Mouse (Mus musculus) heart, adult 2 months (tissue): ENCODE data around the gene Snap47. TPM values are rescaled to one million over a fixed set of nuclear protein-coding genes. Genes with fewer than 3 reads are reported as not detected.
A peak's percentile ranks its signal among the peaks of the same experiment; 100 is the strongest.

Source experiments
- DNase-seq, 2 experiments: peaks; one replicate each; pipeline ENCODE4 v3.0.0; 2021
- H3K27ac ChIP-seq: fragments of 200-600 bp; 2 replicates; pipeline ENCODE4 v1.8.1; 2022
- H3K27me3 ChIP-seq: fragments of 200-500 bp; 2 replicates; pipeline ENCODE4 v1.6.1; 2012; ENCODE audit warnings: mild to moderate bottlenecking, low read length, inconsistent platforms, mixed read lengths; ENCODE audit not compliant: control insufficient read depth, insufficient read depth
- H3K36me3 ChIP-seq: fragments of 200-500 bp; 2 replicates; pipeline ENCODE4 v1.6.1; 2012; ENCODE audit warnings: low read length, inconsistent platforms; ENCODE audit not compliant: control insufficient read depth, insufficient read depth
- H3K4me1 ChIP-seq: fragments of 200-500 bp; 2 replicates; pipeline ENCODE4 v1.6.1; 2011; ENCODE audit warnings: low read length; ENCODE audit not compliant: control insufficient read depth, insufficient read depth
- H3K4me3 ChIP-seq: fragments of 200-600 bp; 2 replicates; pipeline ENCODE4 v1.8.1; 2022
- H3K79me2 ChIP-seq: fragments of 200-500 bp; replicated peaks from 2 replicates; pipeline ENCODE4 v1.6.1; 2012; ENCODE audit warnings: mild to moderate bottlenecking, inconsistent platforms, low read length, moderate library complexity, mixed read lengths; ENCODE audit not compliant: control insufficient read depth, insufficient read depth
- H3K9ac ChIP-seq: fragments of 200-500 bp; 2 replicates; pipeline ENCODE4 v1.6.1; 2012; ENCODE audit warnings: low read depth, mild to moderate bottlenecking, control low read depth, inconsistent platforms, low read length, mixed read lengths
- CTCF ChIP-seq: fragments of 200-600 bp; IDR thresholded peaks from 2 replicates; pipeline ENCODE4 v1.8.1; 2022; ENCODE audit warnings: antibody characterized with exemption, mild to moderate bottlenecking, moderate library complexity
- EP300 ChIP-seq: fragments of 200-500 bp; IDR thresholded peaks from 2 replicates; pipeline ENCODE4 v1.6.1; 2011; ENCODE audit warnings: low read depth, low read length, control low read depth; ENCODE audit not compliant: insufficient read depth
- POLR2A ChIP-seq: fragments of 200-500 bp; IDR thresholded peaks from 2 replicates; pipeline ENCODE4 v1.6.1; 2011; ENCODE audit warnings: mild to moderate bottlenecking, low read depth, low read length, control low read depth; ENCODE audit not compliant: insufficient read depth
- WGBS: fragments of 180-500 bp; shearing (Covaris S2); methylation state at CpG from one replicate; pipeline ENCODE4 v1.1.7; 2018; 5-methylcytosine and 5-hydroxymethylcytosine counted together
- intact Hi-C: fragments of 180-260 bp; cut with DNase I; formaldehyde crosslinking; loops from one replicate; pipeline ENCODE4 v1.15.1; 2025
- long read RNA-seq: library from polyadenylated mRNA; stranded (forward); transcript quantifications from one replicate; pipeline ENCODE4 v2.0.0, GENCODE M21; 2021
- polyA plus RNA-seq: library from polyadenylated mRNA; depleted of rRNA; stranded (reverse); fragments of >200 nt; gene quantifications from 2 replicates; pipeline ENCODE4 v1.2.3, GENCODE M21; 2012; rRNA removed
- total RNA-seq, 2 experiments: library from RNA; stranded (reverse); gene quantifications; 2 replicates each; pipeline ENCODE4 v1.2.3; 2021

The Snap47 gene
- total RNA-seq, result 10 to 100 TPM; 37.7 to 42.2 TPM
- 49.4 and 85.7 TPM in 2 replicates for polyA plus RNA-seq
- long read RNA-seq, transcript Snap47-201 (5 exons, 1,896 nt), result major isoform, 65 of 70 reads
- long read RNA-seq, partial matches to known transcripts, result 1 of 70 reads
- long read RNA-seq, other reads (novel, unspliced or antisense), result 4 of 70 reads

DNA sequence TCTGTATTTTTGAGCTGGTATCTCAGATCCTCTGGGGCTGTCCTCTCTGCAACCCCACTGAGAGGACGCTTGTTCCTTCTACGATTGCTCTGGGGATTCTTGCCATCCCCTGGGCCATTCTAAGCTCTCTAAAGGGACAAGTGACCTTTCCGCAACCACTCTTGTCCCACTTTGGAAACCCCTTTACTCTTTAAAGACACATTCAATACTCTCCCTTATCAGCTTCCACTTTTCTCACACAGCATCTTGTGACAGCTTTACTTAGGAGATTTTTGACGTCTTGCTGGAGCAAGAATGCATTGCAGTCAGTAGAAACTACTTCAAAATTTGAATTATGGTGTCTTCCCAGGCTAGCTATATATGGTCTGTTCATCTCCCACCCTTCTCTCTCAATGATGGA lies at the start of gene Snap47:
Gene Snap47 (minus strand): TSS at position 101 of the 400 bp plus-strand sequence.
- intact Hi-C loops, result no loop called here
- no peak for DNase-seq
- Histone ChIP-seq H3K36me3 (no peaks in the 10 kb centered on the region; the same call in 1 of the 2 replicates), H3K27me3 (no peaks in the 10 kb centered on the region), H3K27ac (peak within 1 kb of the TSS; percentile 91), H3K9ac (peak within 1 kb of the TSS; percentile 98), H3K4me1 (peaks cover 4% of the 10 kb centered on the region), H3K79me2 (no peaks in the 10 kb centered on the region), H3K4me3 (peak within 1 kb of the TSS; percentile 86)
- no peak for TF ChIP-seq CTCF
- 74% methylated on average over 4 of the region's 4 CpGs for WGBS

DNA sequence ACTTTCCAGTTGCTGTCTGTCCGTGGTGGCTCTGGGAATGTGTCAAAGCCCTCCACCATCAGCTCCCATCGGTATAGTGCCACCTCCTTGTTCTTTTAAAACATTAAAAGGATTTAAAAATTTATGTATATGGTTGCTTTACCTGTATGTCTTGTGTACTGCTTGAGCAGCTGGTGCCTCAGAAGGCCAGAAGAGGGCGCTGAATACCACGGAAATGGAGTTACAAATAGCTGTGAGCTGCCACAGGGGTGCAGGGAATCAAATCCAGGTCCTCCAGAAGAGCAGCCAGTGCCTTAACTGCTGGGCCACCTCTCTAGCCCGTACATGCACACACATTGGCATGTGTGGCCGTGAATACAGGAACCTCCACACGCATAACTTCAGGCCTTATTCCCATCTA lies 46.8 kb upstream of the Snap47 start:
- Histone ChIP-seq H3K79me2 (no peaks in the 10 kb centered on the region), H3K4me1 (no peaks in the 10 kb centered on the region), H3K36me3 (no peaks in the 10 kb centered on the region; the same call in 1 of the 2 replicates), H3K27me3 (no peaks in the 10 kb centered on the region), H3K9ac (no peak overlapping the region), H3K4me3 (no peak overlapping the region), H3K27ac (no peak overlapping the region)
- DNase-seq, result no peak
- WGBS, result 91% methylated on average over 7 of the region's 7 CpGs
- intact Hi-C loops, result no loop called here
- TF ChIP-seq EP300, result no peak
- peak; percentile 28 for TF ChIP-seq CTCF
- TF ChIP-seq POLR2A, result no peak

DNA sequence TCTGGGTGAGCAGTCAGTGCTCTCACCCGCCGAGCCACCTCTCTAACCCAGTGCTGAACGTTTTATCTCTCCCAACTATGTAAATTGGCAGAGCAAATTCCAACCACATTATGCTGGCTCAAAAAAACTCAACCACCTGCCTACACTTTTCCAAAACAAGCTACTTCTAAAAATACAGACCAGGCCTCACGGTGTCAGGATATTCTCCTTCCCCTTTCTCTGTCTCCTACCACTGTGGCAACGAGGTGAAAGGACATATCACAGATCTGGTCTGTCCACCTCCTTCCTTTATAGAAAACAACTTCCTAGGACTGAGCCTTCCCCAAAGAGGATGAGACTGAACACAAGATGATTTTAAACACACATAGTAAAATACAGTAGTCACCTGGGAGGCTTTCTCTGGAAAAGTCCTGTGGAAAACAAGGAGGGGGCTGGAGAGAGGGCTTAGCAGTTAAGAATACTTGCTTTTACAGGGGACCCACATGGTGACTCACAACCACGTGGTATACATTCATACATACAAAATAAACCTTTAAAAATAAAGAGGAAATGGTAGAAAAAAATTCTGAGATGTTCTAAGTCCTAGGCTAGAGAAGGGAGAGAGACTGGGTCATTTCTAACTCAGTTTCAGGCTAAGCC lies 45.8 kb upstream of the Snap47 start:
- Histone ChIP-seq H3K4me3 (no peak overlapping the region), H3K9ac (no peak overlapping the region), H3K4me1 (no peaks in the 10 kb centered on the region), H3K27ac (no peak overlapping the region), H3K27me3 (no peaks in the 10 kb centered on the region), H3K79me2 (no peaks in the 10 kb centered on the region), H3K36me3 (no peaks in the 10 kb centered on the region)
- TF ChIP-seq CTCF, result no peak
- TF ChIP-seq POLR2A, result no peak
- no peak for TF ChIP-seq EP300
- 52% methylated on average over 6 of the region's 6 CpGs for WGBS
- no peak for DNase-seq
- intact Hi-C loops, result no loop called here

DNA sequence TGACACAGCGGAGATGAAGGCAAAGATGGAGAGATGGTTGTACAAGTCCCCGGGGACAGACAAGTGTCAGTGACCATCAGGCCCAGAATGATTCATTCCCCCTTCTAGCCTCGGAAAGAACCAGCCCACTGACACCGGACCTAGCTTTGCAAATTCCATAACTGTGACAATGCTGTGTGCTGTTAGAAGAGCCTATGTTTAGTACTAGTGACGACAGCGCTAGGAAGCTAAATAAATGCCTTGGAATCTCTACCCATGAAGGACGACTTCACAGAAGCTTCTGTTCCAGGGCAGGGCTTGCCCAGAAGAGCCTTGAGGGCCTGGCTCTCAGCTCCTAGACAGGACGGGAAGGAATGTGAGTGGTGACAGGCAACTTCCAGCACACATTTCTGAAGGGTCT lies 35.2 kb upstream of the Snap47 start:
- Histone ChIP-seq H3K9ac (no peak overlapping the region), H3K79me2 (no peaks in the 10 kb centered on the region), H3K27ac (no peak overlapping the region), H3K36me3 (no peaks in the 10 kb centered on the region), H3K27me3 (no peaks in the 10 kb centered on the region), H3K4me1 (no peaks in the 10 kb centered on the region), H3K4me3 (no peak overlapping the region)
- DNase-seq, result no peak
- WGBS, result 72% methylated on average over 8 of the region's 8 CpGs
- intact Hi-C loops, result no loop called here
- TF ChIP-seq EP300 (no peak), CTCF (no peak), POLR2A (no peak)

DNA sequence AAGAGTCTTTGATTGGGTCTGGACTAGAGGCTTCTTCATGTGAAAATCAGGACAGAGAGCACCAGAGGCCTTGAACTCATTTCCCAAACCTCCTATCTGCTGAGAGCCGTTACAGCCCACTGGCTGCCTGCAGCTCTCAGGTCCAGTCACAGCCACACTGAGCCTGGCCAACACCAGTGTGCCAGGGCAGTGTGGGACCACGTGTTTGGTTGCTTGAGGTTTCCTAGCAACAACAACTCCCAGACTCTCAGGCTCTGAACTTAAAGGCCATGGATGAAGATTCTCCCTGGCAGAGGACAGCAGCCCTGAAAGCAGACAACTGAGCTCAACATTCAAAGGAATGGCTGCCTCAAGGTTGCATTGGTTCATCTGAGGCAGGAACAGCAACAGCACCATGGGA lies 34.7 kb upstream of the Snap47 start:
- H3K36me3 ChIP-seq, result no peaks in the 10 kb centered on the region
- H3K27me3 ChIP-seq, result no peaks in the 10 kb centered on the region

DNA sequence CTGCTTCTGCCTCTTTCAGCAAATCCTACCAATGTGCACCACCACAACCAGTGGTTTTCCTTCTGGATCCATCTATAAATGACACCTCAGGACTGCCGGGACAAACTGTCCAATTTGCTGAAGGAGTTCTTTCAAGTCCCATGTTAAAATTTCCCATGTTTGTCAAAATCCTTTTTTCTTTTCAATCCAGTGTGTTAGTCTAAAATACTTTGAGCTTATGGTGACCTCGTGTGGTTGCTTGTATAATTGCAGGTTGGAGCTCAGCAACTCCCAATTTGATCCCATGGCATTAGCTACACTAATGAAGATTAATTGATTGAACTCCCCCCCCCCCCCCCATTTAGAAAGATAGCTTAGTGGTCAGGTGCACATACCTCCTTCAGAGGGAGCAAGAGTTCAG lies 32.2 kb upstream of the Snap47 start:
- no peaks in the 10 kb centered on the region for H3K79me2 ChIP-seq
- H3K4me1 ChIP-seq, result no peaks in the 10 kb centered on the region
- no peak overlapping the region for H3K4me3 ChIP-seq
- intact Hi-C loops, result loop anchor here (1.0 to 5.0 kb wide), 3 partner anchors 175 to 246 kb away; no protein-coding TSS in a partner anchor
- H3K36me3 ChIP-seq, result no peaks in the 10 kb centered on the region
- peak in 1 of 2 experiments; percentile 36 for DNase-seq
- no peaks in the 10 kb centered on the region for H3K27me3 ChIP-seq
- no peak overlapping the region for H3K27ac ChIP-seq
- H3K9ac ChIP-seq, result no peak overlapping the region
- 4% methylated on average over 2 of the region's 2 CpGs for WGBS
- TF ChIP-seq EP300, result no peak
- peak; percentile 78 for TF ChIP-seq CTCF

More for the DNA sequence above, 34.7 kb upstream of the Snap47 start:
- Histone ChIP-seq H3K27ac (no peak overlapping the region), H3K4me3 (no peak overlapping the region), H3K4me1 (no peaks in the 10 kb centered on the region), H3K9ac (no peak overlapping the region), H3K79me2 (no peaks in the 10 kb centered on the region)
- TF ChIP-seq EP300, result no peak
- no peak for TF ChIP-seq CTCF
- TF ChIP-seq POLR2A, result no peak
- intact Hi-C loops, result no loop called here
- WGBS, result 44% methylated on average over 2 of the region's 2 CpGs
- DNase-seq, result no peak
